Mouse (Mus musculus): Measurements from ENCODE around the gene Ttc14.

The Ttc14 gene

GRCm38 (mm10) chr3:33799617-33800512, at the start of gene Ttc14:
Ttc14 (plus strand) TSS chr3:33799832.
- DNase-seq (ENCODE audit: low read depth), result peak; percentile 93

DNA sequence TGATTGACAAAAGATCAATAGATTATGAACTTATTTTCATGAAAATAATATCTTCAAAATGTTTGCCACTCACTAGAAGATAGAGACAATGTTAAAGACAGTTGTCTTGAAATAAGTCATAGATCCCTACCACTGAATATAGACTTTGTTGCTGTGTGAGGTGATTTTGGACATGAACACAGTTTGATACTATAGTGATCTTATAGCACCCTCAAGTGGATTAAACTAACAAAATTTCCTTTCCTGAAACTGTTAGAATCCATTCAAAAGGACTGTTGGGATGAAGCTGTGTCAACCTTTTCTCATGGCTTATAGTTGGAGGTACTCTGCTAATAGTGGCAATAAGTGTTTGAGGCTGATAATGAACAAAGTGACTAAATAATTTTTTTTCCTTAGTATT, 8.7 kb upstream of the Ttc14 start:
- no peak for DNase-seq (ENCODE audit: low read depth)

GRCm38 (mm10) chr3:33800513-33800820, 835 bp downstream of the Ttc14 start:
- DNase-seq (ENCODE audit: low read depth), result no peak

DNA sequence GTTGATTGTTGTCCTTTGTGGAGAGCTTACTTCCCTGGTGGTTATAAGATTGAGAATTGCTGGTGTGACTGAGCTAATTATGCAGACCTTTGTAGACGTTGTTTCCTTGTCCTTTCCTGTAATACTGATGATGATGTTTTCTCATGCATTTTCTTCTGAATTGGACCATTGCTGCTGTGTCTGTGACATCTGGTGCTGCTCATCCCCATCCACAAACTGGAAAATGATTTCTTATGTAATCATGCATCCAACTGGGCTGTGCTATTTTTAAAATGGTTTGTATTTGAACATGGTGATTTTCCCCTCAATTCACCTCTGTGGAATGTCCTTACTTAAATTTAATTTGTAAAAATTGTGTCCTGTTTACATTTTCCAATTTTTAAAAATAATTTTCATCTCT, 7.5 kb downstream of the Ttc14 start:
- no peak for DNase-seq (ENCODE audit: low read depth)

- peak; percentile 23 for DNase-seq (ENCODE audit: low read depth)
Measured at GRCm38 (mm10) chr3:33824135-33824946, 24.7 kb downstream of the Ttc14 start.

DNA sequence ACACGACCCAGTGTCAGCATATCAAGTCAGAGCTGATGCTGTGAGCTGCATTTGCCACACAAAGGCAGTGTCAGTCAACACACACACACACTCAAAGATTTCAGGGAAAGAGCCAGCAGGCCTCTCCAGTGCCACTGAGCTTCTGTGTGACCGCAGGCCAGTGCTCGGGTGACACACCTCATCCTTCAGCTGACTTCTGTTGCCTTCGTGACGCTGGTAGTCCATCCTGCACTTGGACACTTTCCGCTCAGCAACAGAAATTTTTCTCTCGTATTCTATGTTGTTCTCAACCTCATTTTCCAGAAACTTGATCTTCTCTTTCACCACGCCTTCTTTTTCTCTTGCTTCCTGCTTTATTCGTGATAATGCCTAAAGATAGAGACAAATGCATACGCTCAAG, 32.7 kb downstream of the Ttc14 start:
- DNase-seq (ENCODE audit: low read depth), result no peak

DNA sequence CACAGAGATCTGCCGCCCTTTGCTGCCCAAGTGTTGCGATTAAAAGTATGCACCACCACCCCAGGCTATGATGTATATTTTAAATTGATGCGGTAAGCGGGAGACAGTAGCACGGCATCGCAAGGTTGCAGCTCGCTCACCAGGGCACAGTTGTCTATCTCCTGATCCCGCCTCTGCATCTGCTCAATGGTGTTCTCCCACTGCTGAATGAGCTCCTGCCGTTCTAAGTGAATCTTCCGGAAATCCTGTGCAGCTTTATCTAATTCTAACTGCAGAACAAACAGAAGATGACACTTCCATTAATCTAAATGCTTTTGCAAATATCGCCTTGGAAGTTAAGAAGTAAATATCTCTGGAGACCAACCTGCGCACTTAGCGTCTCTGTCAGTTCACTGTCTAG, 36.9 kb downstream of the Ttc14 start:
- DNase-seq (ENCODE audit: low read depth), result no peak

GRCm38 (mm10) chr3:33838877-33839276, 39.2 kb downstream of the Ttc14 start:
- DNase-seq (ENCODE audit: low read depth), result no peak

DNA sequence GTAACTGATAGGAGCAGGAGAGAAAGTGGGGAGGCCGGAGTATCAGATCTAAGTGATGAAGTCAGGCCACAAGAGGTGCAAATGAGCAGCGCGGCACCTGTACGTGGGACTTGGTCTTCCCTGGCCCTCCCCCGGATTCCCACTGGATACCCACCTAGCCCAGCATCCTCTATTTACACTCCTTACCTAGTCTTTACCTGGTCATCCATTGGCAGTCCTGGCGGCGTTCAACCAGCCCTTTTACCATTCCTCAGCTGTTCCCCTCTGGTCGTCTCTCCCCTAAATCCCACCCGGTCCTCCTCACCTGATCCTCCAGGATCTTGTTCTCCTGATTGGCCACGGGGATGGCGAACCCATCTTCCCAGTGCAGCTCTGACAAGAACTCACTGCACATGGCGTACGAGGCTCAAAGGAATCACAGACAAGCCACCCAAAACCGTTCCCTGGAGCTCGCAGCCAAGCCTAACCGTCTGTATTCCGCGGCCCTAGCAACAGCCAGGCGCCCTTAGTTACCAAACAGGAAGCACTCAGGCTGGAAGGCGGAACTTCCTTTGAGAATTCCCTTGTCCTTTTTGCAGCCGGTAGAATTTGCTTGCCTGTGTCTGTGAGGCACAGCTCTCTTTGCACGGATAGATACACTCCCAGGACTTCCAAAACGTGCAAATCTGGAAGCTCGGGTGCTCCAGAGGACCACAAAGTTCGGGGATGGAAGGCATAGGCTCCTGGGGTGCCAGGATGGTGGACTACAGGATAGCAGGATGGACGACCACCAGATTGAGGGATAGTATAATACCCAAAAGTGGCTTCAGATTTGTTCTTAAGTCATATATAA, 44.4 kb downstream of the Ttc14 start, which contains the start of gene Ccdc39:
Ccdc39 (minus strand) TSS at position 510 of the 832 bp plus-strand sequence.
- DNase-seq (ENCODE audit: low read depth), result peak; percentile 7

GRCm38 (mm10) chr3:33846639-33847038, 47.0 kb downstream of the Ttc14 start:
- no peak for DNase-seq (ENCODE audit: low read depth)

- DNase-seq (ENCODE audit: low read depth), result no peak
Measured at GRCm38 (mm10) chr3:33850856-33851255, 51.2 kb downstream of the Ttc14 start.

- DNase-seq (ENCODE audit: low read depth), result no peak
Measured at GRCm38 (mm10) chr3:33853062-33853461, 53.4 kb downstream of the Ttc14 start.

GRCm38 (mm10) chr3:33858939-33859338, 59.3 kb downstream of the Ttc14 start:
- no peak for DNase-seq (ENCODE audit: low read depth)

DNA sequence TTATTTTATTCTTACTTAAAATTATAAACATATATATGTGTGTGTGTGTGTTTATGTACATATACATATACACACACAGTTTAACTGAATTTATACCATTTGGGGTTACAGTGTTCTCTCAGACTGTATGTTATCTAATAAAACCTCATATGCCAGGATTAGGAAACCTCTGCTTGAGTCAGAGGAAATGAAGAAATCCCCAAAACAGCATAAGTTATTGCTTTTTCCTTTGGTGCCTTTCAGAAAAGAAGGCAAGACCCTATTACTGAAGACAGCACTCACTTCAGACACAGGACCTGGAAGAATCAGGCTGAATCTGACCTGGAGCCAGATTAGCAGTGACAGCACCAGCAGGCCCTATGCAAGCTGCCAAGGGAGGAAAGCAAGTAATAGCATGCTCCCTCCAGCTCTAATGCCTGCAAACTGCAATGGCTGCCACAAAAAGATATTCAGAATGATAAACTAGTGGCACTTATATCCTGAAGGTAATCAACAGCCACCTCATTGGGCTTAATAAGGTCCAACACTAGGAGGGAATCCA, 64.4 kb downstream of the Ttc14 start:
- no peak for DNase-seq (ENCODE audit: low read depth)

Data from c-Kit-positive CD71-positive TER-119-negative erythroid progenitor cells, embryonic 14.5 days (primary cell).